Mouse (Mus musculus): ENCODE data around the gene 5330417C22Rik.

Gene 5330417C22Rik

DNA sequence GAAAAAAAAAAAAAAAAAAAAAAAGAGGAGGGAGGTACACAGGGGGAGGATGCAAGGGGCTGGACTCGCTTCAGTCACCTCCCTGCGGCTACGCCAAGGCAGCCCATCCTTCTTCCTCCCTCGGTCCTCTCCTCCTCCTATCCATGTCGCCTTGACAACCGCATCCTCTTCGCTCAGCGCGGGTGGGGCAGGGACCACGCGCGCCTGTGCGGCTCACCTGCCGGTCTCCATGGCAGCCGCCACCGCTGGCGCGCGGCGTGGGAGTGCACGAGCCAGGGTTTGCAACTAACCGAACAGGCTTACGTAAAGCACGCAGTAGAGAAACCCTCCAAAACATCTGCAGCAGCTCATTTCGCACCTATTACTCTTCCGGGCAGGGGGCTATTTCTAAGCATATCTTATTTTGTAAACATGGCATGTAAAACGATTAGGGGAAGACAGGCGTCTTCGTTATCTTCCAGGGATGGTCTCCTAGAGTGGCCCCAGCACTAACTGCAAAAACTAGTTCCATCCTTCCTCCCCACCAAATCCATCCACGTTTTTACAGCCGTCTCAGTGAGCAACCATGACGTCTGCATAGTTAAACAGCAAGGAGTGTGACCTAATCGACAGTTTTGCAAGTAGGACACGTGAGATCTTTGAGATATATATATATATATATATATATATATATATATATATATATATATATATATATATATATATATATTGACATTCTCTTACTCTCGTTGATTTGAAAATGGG, at the start of gene 5330417C22Rik:
Gene 5330417C22Rik, minus strand, starts transcription at position 20 of the 744 bp plus-strand sequence.
- in situ Hi-C loops (cut with MboI, MseI), result no loop called here

DNA sequence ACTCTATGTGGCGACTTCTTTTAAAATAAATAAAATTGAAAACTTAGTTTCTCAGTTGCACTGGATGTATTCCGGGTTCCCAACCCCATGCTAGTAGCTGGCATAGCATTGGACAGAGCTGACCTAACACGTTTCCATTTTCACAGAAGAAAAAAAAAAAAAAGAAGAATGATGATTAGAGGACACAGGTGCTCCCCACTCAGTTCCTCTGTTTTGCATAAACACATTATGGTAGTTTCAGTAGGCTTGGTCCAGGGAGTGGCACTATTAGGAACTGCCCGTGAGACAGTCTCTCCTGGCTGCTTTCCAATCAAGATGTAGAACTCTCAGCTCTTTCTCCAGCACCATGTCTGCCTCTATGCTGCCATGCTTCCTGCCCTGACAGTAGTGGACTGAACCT, 48.2 kb upstream of the 5330417C22Rik start:
- in situ Hi-C loops (cut with MboI, MseI), result no loop called here

DNA sequence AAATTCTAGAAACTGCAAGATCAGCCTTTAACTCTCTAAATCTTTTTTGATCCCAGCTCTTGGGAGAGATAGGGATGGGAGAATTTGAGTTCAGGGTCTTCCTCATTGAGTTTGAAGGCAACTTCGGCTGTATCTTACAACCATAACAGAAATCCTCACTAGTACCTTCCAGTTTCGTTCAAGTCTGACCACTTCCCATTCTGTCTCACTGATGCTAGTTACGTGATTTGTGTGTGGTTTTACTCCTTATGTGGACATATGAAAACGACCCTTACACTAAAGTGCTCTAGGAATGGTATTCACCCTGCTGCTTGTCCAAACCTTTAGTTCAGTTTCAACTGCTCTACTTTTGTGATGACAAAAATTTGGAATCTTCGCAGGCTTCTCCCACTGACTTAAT, 37.7 kb upstream of the 5330417C22Rik start:
- in situ Hi-C loops (cut with MboI, MseI), result loop anchor here in 1 of 2 experiments (10.0 to 25.0 kb wide), 2 partner anchors 201 to 1512 kb away; no protein-coding TSS in a partner anchor

DNA sequence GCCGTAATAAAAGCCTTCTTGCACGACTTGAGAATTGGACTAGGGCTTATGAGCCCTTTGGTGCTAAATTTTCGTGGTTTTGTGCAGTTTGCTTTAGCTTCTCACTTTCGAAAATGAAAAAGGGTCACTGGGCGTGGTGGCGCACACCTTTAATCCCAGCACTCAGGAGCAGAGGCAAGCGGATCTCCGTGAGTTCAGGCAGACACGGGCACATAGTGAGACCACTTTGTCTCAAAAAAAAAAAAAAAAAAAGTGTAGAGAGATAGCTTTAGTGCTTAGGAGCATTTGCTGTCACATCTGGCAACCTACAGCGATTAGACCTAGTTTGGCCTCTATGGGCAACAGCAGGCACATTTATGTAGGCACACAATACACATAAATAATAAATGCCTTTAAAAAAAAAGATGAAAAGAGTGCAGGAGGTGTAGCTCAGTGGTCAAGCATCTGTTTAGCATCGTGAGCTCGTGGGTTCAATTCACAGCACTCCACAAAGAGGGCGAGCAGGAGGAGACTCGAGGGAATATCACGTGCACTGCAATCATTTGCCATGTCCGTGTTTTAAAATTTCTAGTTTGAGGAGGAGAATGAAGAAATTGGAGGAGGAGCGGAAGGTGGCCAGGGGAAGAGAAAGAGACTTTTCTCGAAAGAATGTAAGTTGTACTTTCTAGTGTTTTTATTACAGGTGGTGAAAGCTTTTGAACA, 36.1 kb upstream of the 5330417C22Rik start:
- in situ Hi-C loops (cut with MboI, MseI), result loop anchor here in 1 of 2 experiments (10.0 to 25.0 kb wide), 2 partner anchors 202 to 1510 kb away; no protein-coding TSS in a partner anchor

DNA sequence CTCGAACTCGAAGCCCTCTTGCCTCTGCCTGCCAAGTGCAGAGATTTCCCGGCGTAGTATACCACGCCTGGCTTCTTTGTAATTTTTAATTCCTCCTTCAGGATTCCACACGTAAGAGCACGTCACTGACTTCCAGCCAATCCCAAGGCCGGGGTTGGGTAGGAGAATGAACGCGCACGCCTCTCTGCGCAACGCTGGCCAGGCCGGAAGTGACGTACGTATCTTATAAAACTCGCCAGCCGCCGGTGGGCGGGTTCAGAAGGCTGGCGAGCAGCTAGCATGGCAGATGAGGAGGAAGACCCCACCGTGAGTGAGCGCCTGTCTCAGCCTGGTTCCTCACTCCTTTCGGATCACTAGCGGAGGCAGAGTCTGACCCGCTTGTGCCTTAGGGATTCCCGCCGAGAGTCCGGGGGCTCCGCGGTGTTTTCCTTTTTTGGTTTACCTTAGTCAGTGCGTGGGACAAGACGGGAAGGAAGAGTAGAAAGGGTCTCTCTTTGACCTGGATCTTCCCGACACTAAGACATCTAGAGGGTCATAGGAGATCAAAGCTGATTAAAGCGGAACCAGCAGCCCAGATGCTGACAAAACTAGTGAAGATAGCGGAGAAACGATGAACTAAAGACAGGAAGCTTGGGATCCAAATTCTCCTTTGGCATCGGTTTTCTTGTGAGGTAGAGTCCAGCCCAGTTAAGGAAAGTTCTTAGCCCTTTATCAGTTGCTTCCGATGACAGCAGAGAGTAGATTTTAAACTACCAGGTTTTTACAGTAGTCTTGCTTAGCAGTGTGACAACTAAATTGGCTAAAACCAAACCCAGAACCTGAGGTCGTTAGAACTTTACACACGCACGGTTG, 35.3 kb upstream of the 5330417C22Rik start, which contains the start of gene Taf13:
Gene Taf13, plus strand, starts transcription at position 256 of the 852 bp plus-strand sequence.
- in situ Hi-C loops (cut with MboI, MseI), result loop anchor here in 1 of 2 experiments (10.0 to 25.0 kb wide), 2 partner anchors 203 to 1509 kb away; no protein-coding TSS in a partner anchor

DNA sequence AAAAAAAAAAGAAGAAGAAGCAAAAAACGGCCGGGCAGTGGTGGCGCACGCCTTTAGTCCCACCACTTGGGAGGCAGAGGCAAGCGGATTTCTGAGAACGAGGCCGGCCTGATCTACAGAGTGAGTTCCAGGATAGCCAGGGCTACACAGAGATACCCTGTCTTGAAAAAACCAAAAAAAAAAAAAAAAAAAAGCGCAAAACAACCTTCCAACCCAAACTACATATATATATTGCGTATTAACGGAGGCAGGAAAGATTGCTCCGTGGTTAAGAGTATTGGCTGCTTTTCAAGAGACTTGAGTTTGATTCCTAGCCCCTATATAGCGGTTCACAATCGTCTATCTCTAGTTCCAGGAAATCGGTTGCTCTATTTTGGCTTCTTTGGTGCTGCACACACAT, 34.5 kb upstream of the 5330417C22Rik start:
- in situ Hi-C loops (cut with MboI, MseI), result loop anchor here in 1 of 2 experiments (10.0 to 25.0 kb wide), 2 partner anchors 204 to 1509 kb away; no protein-coding TSS in a partner anchor

DNA sequence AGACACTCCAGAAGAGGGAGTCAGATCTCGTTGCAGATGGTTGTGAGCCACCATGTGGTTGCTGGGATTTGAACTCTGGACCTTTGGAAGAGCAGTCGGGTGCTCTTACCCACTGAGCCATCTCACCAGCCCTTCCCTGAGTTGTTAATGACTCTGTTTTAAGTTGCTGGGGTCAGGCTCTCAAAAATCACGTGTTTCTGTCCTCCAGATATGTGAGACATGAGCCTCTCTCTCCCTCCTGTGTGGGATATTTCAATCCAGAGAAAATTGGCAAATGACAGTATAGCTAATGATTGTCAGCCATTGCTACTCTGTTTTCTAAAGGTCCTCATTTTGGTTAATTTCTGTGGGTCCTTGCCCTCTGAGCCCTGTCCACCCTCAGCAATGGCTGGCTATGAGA, 33.3 kb upstream of the 5330417C22Rik start:
- in situ Hi-C loops (cut with MboI, MseI), result loop anchor here in 1 of 2 experiments (10.0 to 25.0 kb wide), 2 partner anchors 205 to 1507 kb away; no protein-coding TSS in a partner anchor

DNA sequence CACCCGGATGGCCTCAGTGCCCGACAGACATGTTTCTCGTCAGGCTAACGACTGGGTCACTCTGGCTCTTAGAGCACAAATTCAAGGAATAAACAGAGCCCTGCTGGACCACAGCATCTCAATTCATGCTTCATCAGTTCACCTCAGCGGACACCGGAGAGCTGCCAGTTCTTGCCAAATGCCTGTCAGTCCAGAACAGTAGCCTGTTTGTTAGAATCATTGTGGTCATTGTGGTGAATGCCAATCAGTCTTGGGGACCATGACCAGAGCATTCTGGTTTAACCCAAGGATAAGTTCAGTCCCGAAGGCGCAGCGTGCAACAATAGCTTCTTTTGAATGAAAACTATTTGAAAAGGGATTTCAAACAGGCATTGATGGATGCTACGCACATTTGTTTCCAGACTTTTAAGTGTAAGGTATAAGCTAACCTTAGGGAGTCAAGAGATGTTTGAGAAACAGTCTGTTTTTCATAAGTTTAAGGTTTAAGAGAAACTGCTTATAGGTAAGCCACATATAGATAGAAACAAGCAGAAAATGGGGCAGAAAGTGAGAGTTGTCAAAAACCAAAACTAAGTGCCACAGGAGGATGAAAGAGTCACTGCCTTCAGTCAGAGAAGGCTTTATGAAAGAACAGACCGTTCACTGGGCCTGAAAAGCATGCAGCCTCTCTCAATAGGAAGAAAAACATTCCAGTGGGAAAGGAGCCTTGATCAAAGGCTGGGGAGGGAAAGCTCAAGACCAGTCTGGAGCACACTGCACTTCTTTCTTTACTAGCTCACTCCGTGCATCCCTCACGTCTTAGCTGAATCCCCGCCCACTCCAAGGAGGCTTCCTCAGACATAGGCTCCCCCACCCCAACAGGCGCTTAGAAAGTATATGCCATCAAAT, 31.9 kb upstream of the 5330417C22Rik start:
- in situ Hi-C loops (cut with MboI, MseI), result loop anchor here in 1 of 2 experiments (25.0 kb wide), 1 partner anchor 1506 kb away; no protein-coding TSS in a partner anchor

DNA sequence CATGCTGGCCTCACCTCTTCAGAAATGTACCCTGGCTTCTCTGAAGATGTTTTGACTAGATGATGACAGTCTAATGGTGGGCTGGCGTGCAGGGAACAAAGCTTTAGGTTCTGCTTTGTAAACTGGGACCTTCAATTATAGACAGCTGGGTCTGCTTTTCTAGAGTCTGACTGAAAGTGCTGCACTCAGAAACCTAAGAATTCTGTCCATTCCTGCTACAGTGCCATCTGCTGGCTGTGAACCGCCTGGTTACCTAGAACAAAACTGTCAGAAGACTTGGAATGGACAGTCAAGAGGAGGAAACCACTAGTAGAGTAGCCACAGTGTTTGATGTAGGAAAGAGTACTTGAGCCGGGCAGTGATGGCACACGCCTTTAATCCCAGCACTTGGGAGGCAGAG, 27.0 kb upstream of the 5330417C22Rik start:
- in situ Hi-C loops (cut with MboI, MseI), result loop anchor here in 1 of 2 experiments (25.0 kb wide), 1 partner anchor 1501 kb away; no protein-coding TSS in a partner anchor

DNA sequence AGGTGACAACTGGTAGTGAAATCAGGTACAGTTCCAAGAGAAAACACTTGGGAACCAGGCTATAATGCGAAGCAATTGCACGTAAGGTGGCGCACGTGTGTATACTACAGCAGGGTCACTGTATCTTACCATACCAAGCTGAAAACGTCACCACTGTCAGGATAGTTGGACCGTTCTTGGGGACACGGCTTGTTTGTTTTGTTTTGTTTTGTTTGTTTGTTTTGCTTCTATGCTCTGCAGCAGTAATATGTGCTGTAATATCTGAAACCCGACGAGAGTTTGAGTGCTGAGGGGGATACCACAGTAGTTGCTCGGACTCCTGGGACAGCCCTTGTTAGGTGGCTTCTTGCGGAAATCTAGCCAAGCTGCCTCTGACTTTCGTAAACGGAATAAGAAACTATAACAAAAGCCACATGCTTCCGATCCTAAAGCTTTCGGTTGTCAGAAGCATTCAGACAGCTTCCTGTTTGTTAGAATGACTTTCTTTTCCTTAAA, 26.5 kb upstream of the 5330417C22Rik start:
- in situ Hi-C loops (cut with MboI, MseI), result loop anchor here in 1 of 2 experiments (25.0 kb wide), 1 partner anchor 1501 kb away; no protein-coding TSS in a partner anchor

DNA sequence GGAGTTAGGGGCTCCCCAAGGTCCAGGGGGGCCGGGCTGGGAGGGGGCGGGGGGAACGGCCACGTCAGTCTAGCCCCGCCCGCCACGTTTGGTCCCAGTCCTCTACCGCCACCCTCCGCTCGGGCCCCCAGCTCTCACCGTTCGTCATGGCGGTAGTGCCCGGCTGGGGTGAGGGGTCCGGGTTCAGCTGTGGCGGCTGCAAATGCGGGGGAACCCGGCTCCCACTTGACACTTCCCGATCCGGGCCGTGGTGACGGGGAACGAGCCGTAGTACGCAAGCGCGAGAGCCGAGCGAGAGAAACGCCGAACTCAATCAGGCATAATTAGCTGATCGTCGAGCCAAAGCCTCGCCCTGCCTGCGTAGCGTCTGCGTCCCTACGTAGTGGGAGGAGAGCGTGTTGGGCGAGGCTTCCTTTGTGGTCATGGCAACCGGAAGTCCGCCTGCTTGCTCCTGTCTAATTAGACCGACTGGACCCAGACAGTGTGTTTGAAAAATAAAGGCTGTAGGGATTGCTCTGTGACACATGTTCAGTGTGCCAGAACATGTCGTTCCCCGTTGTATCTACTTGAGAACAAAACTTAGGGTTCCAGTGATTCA, 25.9 kb upstream of the 5330417C22Rik start, which contains the start of gene Tmem167b:
Gene Tmem167b, minus strand, starts transcription at position 334 of the 598 bp plus-strand sequence.
- in situ Hi-C loops (cut with MboI, MseI), result loop anchor here in 1 of 2 experiments (25.0 kb wide), 1 partner anchor 1500 kb away; no protein-coding TSS in a partner anchor

DNA sequence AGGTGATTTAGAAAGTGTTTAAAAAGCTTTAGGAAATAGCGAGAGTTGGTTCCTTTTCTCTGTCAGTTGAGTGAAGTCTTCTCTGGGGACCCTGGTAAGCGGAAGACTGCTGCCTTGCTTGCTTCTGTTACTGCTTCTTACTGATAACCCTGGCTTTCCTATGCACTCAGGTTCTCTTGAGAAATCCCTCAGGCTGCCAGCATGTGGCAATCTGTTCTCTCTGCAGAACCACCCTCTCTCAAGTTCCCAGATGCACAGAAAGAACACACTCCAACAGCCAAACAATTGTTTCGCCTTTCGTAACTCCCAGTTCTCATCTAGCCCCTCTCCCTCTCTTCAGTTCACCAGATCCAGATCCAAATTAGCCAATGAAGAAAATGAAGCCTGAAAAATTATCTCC, 21.6 kb upstream of the 5330417C22Rik start:
- in situ Hi-C loops (cut with MboI, MseI), result loop anchor here in 1 of 2 experiments (25.0 kb wide), 1 partner anchor 1496 kb away; no protein-coding TSS in a partner anchor

DNA sequence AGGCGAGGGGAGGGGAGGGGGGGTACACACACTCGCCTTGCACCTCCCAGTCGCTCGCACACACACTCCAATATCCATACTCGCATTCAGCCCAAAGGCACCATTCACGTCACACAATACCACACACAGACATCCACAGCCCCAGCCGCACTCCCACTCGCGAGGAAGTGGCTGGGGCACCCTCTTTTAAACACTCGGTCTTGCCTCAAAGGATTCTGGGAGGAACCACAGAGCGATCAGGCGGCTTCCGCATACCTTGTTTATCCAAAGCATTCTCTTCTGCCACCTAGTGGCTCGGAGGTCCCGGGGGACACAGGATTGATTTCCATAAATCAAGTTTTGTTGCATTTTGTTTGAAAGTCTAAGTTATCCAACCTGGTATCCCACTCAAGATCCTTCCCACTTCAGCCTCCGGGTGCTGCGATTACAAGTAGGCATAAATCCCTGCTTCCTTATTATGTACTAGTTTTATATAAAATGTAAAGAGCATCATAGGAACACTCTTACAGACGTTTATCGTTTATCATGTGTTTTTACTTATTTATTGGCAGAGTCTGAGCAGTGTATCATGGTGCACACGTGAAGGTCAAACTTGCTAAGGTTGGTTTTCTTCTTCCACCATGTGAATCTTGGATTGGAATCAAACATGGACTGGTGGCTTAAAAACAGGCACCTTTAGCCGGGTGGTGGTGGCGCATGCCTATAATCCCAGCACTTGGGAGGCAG, 18.4 kb upstream of the 5330417C22Rik start:
- in situ Hi-C loops (cut with MboI, MseI), result loop anchor here in 1 of 2 experiments (25.0 kb wide), 1 partner anchor 1492 kb away; no protein-coding TSS in a partner anchor

DNA sequence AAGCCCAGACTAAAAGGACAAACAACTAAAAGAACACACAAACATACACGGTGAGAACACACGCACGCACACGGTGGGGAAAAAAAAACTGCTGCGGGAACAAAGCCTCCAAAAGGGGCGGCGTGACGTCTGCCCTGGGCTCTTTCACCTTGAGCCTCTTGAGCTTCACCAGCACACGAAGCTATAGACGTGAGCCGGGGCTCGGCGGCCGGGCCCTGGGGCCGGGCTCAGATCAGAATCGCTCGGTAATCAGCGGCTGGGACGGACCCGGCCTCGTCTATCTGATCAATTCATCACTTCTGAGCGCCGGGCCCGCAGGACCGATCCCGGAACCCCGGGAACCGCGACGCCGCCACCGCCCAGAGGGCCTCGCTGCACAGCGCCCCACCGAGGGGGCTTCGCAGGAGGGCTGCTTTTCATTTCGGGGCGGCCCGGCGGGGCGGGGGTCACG, 17.8 kb upstream of the 5330417C22Rik start:
- in situ Hi-C loops (cut with MboI, MseI), result loop anchor here in 1 of 2 experiments (25.0 kb wide), 1 partner anchor 1492 kb away; no protein-coding TSS in a partner anchor

DNA sequence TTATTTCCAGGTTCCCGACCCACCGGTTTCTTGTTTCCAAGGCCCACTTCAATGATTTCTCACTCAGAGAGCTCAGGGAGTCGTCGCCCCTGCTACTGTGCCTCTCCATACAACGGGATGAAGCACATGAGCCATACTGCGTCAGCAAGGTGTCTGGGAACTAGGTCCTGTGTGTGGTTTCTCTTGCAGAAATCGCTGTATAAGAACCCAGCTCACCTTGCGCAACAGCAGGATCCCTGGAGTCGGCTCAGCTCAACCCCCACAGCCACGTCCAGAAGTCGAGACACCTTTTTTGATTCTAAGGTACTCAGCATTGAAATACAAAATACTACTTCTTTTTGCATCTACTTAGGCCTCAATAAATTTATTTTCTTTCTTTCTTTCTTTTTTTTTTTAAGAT, 6.0 kb upstream of the 5330417C22Rik start:
- in situ Hi-C loops (cut with MboI, MseI), result no loop called here

DNA sequence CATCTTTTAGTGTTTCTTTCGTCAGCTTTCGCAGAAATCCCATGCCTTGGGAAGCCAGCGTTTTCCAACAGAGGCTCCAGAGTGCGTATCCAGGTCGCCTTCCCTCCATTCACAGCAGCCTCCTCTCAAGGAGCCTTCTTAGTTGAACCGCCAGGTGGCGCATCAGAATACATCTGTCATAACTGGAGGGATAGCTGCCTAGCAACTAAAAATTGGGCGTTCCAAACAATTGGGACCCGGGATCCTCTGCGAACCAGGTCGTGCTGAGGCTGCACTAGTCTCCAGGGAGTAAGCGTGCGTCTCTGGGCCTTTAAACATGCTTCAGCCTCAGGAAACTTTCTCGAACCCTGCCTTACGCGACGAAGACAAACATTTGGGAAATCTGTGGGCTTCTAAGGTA, 967 bp upstream of the 5330417C22Rik start:
- in situ Hi-C loops (cut with MboI, MseI), result no loop called here

DNA sequence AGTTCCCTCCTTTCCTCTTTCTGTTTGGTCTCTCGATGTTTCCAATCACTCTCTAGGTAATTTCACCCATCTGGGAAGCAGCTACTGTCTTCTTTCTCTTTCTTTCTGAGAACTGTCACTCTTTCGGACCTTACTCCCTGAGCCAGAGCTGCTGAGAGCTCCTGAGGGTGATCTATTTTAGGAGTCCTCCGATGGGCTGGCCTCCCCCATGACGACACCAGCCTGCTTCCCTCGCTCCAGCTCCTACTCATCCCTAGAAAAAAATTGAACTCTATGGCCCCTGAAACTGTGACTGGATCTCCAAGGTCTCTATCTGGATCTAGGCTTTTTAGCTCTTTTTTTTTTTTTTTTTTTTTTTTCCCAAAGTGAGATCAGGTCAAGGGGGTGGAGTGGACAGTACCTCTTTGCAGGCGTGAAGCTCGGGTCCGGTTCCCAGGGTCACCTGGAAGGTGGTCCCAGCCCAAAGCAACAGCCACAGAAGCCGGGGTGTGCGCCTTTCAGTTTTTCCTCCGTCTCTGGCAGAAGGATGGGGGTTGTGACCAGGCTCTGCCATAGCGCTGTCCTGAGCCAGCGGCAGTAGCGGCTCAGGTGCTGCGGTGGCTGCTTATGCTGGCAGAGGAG, 330 bp downstream of the 5330417C22Rik start:
- in situ Hi-C loops (cut with MboI, MseI), result no loop called here

DNA sequence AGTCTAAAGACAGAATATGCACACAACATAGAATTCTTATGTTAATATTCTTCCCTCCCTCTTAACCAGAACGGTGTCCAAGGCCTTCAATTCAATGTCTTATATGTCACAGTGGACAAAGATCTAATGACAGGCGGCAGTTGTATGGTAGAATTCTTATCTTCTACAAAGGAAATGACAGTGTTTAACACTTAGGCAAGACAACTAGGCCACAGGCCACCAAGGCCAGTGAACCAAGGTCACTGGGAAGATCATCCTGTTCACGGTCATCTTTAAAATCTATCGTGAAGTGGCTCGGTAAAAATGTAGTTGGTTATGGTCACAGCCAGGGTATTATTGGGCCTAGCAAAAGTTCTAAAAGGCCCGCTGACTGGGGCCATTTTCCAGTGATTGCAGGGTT, 2.4 kb downstream of the 5330417C22Rik start, which contains the start of gene 1700013F07Rik:
Gene 1700013F07Rik, plus strand, starts transcription at position 200 of the 400 bp plus-strand sequence.
- in situ Hi-C loops (cut with MboI, MseI), result no loop called here
